Mouse (Mus musculus) bone marrow macrophage, adult 2 months (primary cell): ENCODE measurements around the gene Tmem135.

Experiments used
- CTCF ChIP-seq: IDR thresholded peaks from 2 replicates; pipeline ENCODE4 v1.5.1; 2012; ENCODE audit warnings: low read depth, mild to moderate bottlenecking, low read length, moderate library complexity
- POLR2A ChIP-seq: IDR thresholded peaks from 2 replicates; pipeline ENCODE4 v1.6.1; 2012; ENCODE audit warnings: mild to moderate bottlenecking, low read depth, low read length, borderline replicate concordance

- TF ChIP-seq CTCF (no peak), POLR2A (no peak)
These were observed 23.1 kb upstream of the Tmem135 start for GRCm38 (mm10) chr7:89427101-89427500.
